Mouse (Mus musculus): ENCODE results near the gene Pacrg. TPM values are rescaled to one million over a fixed set of nuclear protein-coding genes. Genes with fewer than 3 reads are reported as not detected.

Pacrg gene
- polyA plus RNA-seq, 1 experiment from 2014 or later: 0.15 TPM

Other genes starting within 250 kb of the Pacrg start
- gene Prkn, start 73 bp upstream of the Pacrg start, polyA plus RNA-seq (2016; fragmentation: Nextera tagmentation; extraction: Ambion mirVana): 0.18 and 0.64 TPM in 2 replicates

All from liver, embryonic 12.5 days (tissue).